Mouse (Mus musculus): Measurements from ENCODE around the gene Rhbdf2. TPM values are rescaled to one million over a fixed set of nuclear protein-coding genes. Genes with fewer than 3 reads are reported as not detected.
"Not testable (repeated sequence)": the region's sequence is repeated elsewhere in the genome, so short reads cannot be mapped to it uniquely, and the experiment has no call there.

The Rhbdf2 gene
- polyA plus RNA-seq, 1 experiment: 10.1 TPM

GRCm38 (mm10) chr11:116670386-116670785 is 43.6 kb upstream of the Rhbdf2 start:
- no peak overlapping the region for H3K4me3 ChIP-seq (ENCODE audit: insufficient read depth, low read length)
- no peak overlapping the region for H3K27ac ChIP-seq (ENCODE audit: insufficient read depth, low read length)
- peaks cover 8% of the 10 kb centered on the region; the same call in 1 of the 2 replicates for H3K4me1 ChIP-seq (ENCODE audit: control insufficient read depth, insufficient read depth, low read length)
- TF ChIP-seq POLR2A (IDR thresholded peaks at IDR 0.05; ENCODE audit: low read depth, low read length) (no peak), CTCF (IDR thresholded peaks at IDR 0.05; ENCODE audit: borderline replicate concordance, insufficient read depth, low read length) (no peak)

- no peak overlapping the region for H3K27ac ChIP-seq (ENCODE audit: insufficient read depth, low read length)
- H3K4me3 ChIP-seq (ENCODE audit: insufficient read depth, low read length): no peak overlapping the region
- peaks cover 8% of the 10 kb centered on the region; the same call in 1 of the 2 replicates for H3K4me1 ChIP-seq (ENCODE audit: control insufficient read depth, insufficient read depth, low read length)
- TF ChIP-seq CTCF (IDR thresholded peaks at IDR 0.05; ENCODE audit: borderline replicate concordance, insufficient read depth, low read length) (no peak), POLR2A (IDR thresholded peaks at IDR 0.05; ENCODE audit: low read depth, low read length) (no peak)
These were observed 43.1 kb upstream of the Rhbdf2 start for GRCm38 (mm10) chr11:116669787-116670365.

GRCm38 (mm10) chr11:116669316-116669715 is 42.5 kb upstream of the Rhbdf2 start:
- Histone ChIP-seq H3K27ac (ENCODE audit: insufficient read depth, low read length) (no peak overlapping the region), H3K4me1 (ENCODE audit: control insufficient read depth, insufficient read depth, low read length) (peaks cover 7% of the 10 kb centered on the region; the same call in 1 of the 2 replicates), H3K4me3 (ENCODE audit: insufficient read depth, low read length) (no peak overlapping the region)
- no peak for TF ChIP-seq POLR2A (IDR thresholded peaks at IDR 0.05; ENCODE audit: low read depth, low read length)
- no peak for TF ChIP-seq CTCF (IDR thresholded peaks at IDR 0.05; ENCODE audit: borderline replicate concordance, insufficient read depth, low read length)

- no peak overlapping the region for H3K4me3 ChIP-seq (ENCODE audit: insufficient read depth, low read length)
- H3K27ac ChIP-seq (ENCODE audit: insufficient read depth, low read length): no peak overlapping the region
- H3K4me1 ChIP-seq (ENCODE audit: control insufficient read depth, insufficient read depth, low read length): peaks cover 3% of the 10 kb centered on the region; the same call in 1 of the 2 replicates
- no peak for TF ChIP-seq CTCF (IDR thresholded peaks at IDR 0.05; ENCODE audit: borderline replicate concordance, insufficient read depth, low read length)
- no peak for TF ChIP-seq POLR2A (IDR thresholded peaks at IDR 0.05; ENCODE audit: low read depth, low read length)
These were observed 42.0 kb upstream of the Rhbdf2 start for GRCm38 (mm10) chr11:116668839-116669238.

DNA sequence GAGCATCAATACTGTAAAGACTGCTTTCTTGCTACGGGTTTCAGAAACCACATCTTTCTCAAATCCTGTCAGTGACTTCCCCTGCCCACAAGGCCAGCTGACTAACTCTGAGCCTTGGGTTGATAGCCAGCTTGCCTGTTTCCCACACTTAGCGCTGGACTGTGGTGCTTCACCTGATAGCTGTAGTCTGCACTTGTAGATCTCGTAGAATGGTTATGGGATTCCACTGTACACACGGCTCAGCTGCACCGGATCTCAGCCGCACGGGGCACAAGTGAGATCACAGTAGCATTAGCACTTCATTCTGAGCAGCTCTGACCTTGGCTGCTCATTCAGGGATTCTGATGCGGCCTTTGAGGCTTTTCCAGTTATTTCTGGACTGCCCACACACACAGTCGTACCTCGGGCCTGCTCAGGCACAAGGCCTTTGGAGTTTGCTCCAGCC is 41.6 kb upstream of the Rhbdf2 start:
- no peak for TF ChIP-seq CTCF (IDR thresholded peaks at IDR 0.05; ENCODE audit: borderline replicate concordance, insufficient read depth, low read length)
- TF ChIP-seq POLR2A (IDR thresholded peaks at IDR 0.05; ENCODE audit: low read depth, low read length): no peak
- Histone ChIP-seq H3K4me1 (ENCODE audit: control insufficient read depth, insufficient read depth, low read length) (no peaks in the 10 kb centered on the region), H3K27ac (ENCODE audit: insufficient read depth, low read length) (no peak overlapping the region), H3K4me3 (ENCODE audit: insufficient read depth, low read length) (no peak overlapping the region)

GRCm38 (mm10) chr11:116667930-116668329 is 41.1 kb upstream of the Rhbdf2 start:
- TF ChIP-seq CTCF (IDR thresholded peaks at IDR 0.05; ENCODE audit: borderline replicate concordance, insufficient read depth, low read length) (no peak), POLR2A (IDR thresholded peaks at IDR 0.05; ENCODE audit: low read depth, low read length) (no peak)
- Histone ChIP-seq H3K4me1 (ENCODE audit: control insufficient read depth, insufficient read depth, low read length) (no peaks in the 10 kb centered on the region), H3K27ac (ENCODE audit: insufficient read depth, low read length) (no peak overlapping the region), H3K4me3 (ENCODE audit: insufficient read depth, low read length) (no peak overlapping the region)

GRCm38 (mm10) chr11:116667012-116667411 is 40.2 kb upstream of the Rhbdf2 start:
- not testable (repeated sequence) for H3K4me1 ChIP-seq (ENCODE audit: control insufficient read depth, insufficient read depth, low read length); H3K27ac ChIP-seq (ENCODE audit: insufficient read depth, low read length)

GRCm38 (mm10) chr11:116666566-116666965 is 39.7 kb upstream of the Rhbdf2 start:
- TF ChIP-seq CTCF (IDR thresholded peaks at IDR 0.05; ENCODE audit: borderline replicate concordance, insufficient read depth, low read length) (no peak), POLR2A (IDR thresholded peaks at IDR 0.05; ENCODE audit: low read depth, low read length) (no peak)
- no peaks in the 10 kb centered on the region for H3K4me1 ChIP-seq (ENCODE audit: control insufficient read depth, insufficient read depth, low read length)
- H3K4me3 ChIP-seq (ENCODE audit: insufficient read depth, low read length): no peak overlapping the region
- H3K27ac ChIP-seq (ENCODE audit: insufficient read depth, low read length): no peak overlapping the region

More at GRCm38 (mm10) chr11:116667012-116667411, 40.2 kb upstream of the Rhbdf2 start:
- not testable (repeated sequence) for H3K4me3 ChIP-seq (ENCODE audit: insufficient read depth, low read length)

- no peak for TF ChIP-seq POLR2A (IDR thresholded peaks at IDR 0.05; ENCODE audit: low read depth, low read length)
- TF ChIP-seq CTCF (IDR thresholded peaks at IDR 0.05; ENCODE audit: borderline replicate concordance, insufficient read depth, low read length): no peak
- Histone ChIP-seq H3K4me3 (ENCODE audit: insufficient read depth, low read length) (no peak overlapping the region), H3K4me1 (ENCODE audit: control insufficient read depth, insufficient read depth, low read length) (no peaks in the 10 kb centered on the region), H3K27ac (ENCODE audit: insufficient read depth, low read length) (no peak overlapping the region)
These were observed 38.5 kb upstream of the Rhbdf2 start for GRCm38 (mm10) chr11:116665289-116665688.

- TF ChIP-seq POLR2A (IDR thresholded peaks at IDR 0.05; ENCODE audit: low read depth, low read length) (no peak), CTCF (IDR thresholded peaks at IDR 0.05; ENCODE audit: borderline replicate concordance, insufficient read depth, low read length) (no peak)
- Histone ChIP-seq H3K4me3 (ENCODE audit: insufficient read depth, low read length) (no peak overlapping the region), H3K4me1 (ENCODE audit: control insufficient read depth, insufficient read depth, low read length) (no peaks in the 10 kb centered on the region), H3K27ac (ENCODE audit: insufficient read depth, low read length) (no peak overlapping the region)
These were observed 35.1 kb upstream of the Rhbdf2 start for GRCm38 (mm10) chr11:116661948-116662377.

All from embryonic fibroblast, embryonic 13.5 days (primary cell).